Comparison of ENCODE assay signal across 8 mouse cellular contexts in the genomic region with DNA sequence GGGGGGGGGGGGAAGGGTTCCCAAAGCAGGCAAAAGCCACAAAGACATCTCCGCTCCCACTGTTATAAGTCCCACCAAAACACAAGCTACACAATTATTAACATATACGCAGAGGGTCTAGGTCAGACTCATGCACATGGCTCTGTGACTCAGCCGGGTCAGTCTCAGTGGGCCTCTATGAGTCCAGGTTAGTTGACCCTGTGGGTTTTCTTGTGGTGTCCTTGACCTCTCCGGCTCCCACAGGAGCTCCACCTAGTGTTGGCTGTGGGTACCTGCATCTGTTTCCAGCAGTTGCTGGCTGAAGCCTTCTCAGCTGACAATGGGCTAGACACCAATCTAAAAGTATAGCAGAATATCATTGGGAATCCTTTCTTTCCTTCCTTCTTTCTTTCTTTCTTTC. TPM values are rescaled to one million over a fixed set of nuclear protein-coding genes. Genes with fewer than 3 reads are reported as not detected.
DNase-seq lines count a peak whose midpoint lies in the region; ATAC-seq and TF ChIP-seq lines count a peak whose summit lies in the region.
"Had no signal": no experiment of that assay in that cellular context is flagged by ENCODE, and none has a peak within 500 bp of the region (broad histone marks: within the 10 kb centered on the region; RNA-seq: fewer than 3 reads in every experiment).

No protein-coding gene starts in this region.

- 68% methylated on average over 4 of the region's 4 CpGs for WGBS in intestine, postnatal 0 days
- 72% methylated on average over 4 of the region's 4 CpGs for WGBS in intestine, embryonic 16.5 days

- no peak for TF ChIP-seq POLR2A in MEL (IDR thresholded peaks at IDR 0.05; ENCODE audit: control insufficient read depth in 1 of 2, insufficient read depth in 1 of 2, low read depth in 1 of 2, low read length in 2 of 2, poor library complexity in 1 of 2)
- no peak for TF ChIP-seq POLR2A in brain, embryonic 14.5 days (IDR thresholded peaks at IDR 0.05; ENCODE audit: borderline replicate concordance, extremely low read depth, insufficient read depth, insufficient read length, poor library complexity, severe bottlenecking)

- TF ChIP-seq RAD21 in MEL (IDR thresholded peaks at IDR 0.05; ENCODE audit: low read depth, low read length), result peak; percentile 1; the same call in 1 of the 2 replicates

- no peak for ATAC-seq in intestine, postnatal 0 days
- ATAC-seq in intestine, embryonic 16.5 days, result no peak

- no peak overlapping the region for H3K4me3 ChIP-seq in intestine, postnatal 0 days (ENCODE audit: low read depth, low read length)
- H3K4me3 ChIP-seq in intestine, embryonic 16.5 days (ENCODE audit: low read length), result no peak overlapping the region
- H3K4me3 ChIP-seq in MEL (ENCODE audit: control insufficient read depth in 1 of 2, insufficient read depth in 1 of 2, low read depth in 2 of 2, low read length in 2 of 2), result no peak overlapping the region
- H3K4me3 ChIP-seq: neural tube, embryonic 13.5 days had no signal

- no peaks in the 10 kb centered on the region for H3K36me3 ChIP-seq in intestine, postnatal 0 days (ENCODE audit: control insufficient read depth, insufficient read depth)
- no peaks in the 10 kb centered on the region for H3K36me3 ChIP-seq in intestine, embryonic 16.5 days (ENCODE audit: control insufficient read depth, insufficient read depth, low read length)
- no peaks in the 10 kb centered on the region for H3K36me3 ChIP-seq in MEL (ENCODE audit: control insufficient read depth in 1 of 2, insufficient read depth in 2 of 2, low read length in 2 of 2)
- H3K36me3 ChIP-seq: neural tube, embryonic 13.5 days had no signal

- H3K27me3 ChIP-seq in intestine, postnatal 0 days (replicated peaks; ENCODE audit: control insufficient read depth, insufficient read depth, low read length), result no peaks in the 10 kb centered on the region
- no peaks in the 10 kb centered on the region for H3K27me3 ChIP-seq in intestine, embryonic 16.5 days (replicated peaks; ENCODE audit: control insufficient read depth, insufficient read depth, low read length)
- H3K27me3 ChIP-seq in MEL (ENCODE audit: control insufficient read depth in 1 of 2, insufficient read depth in 2 of 2, low read length in 2 of 2), result no peaks in the 10 kb centered on the region
- H3K27me3 ChIP-seq: neural tube, embryonic 13.5 days had no signal

- TF ChIP-seq CTCF in intestine, postnatal 0 days (IDR thresholded peaks at IDR 0.05; ENCODE audit: low read depth), result peak; percentile 58
- TF ChIP-seq CTCF in MEL (IDR thresholded peaks at IDR 0.05 in 2 of 3, conservative IDR thresholded peaks at IDR 0.05 in 1 of 3; ENCODE audit: control insufficient read depth in 1 of 3, insufficient read depth in 1 of 3, low read depth in 2 of 3, low read length in 3 of 3, poor library complexity in 1 of 3, severe bottlenecking in 1 of 3), result peak; percentile 20 to 52 (median 37); a peak in 5 of 6 replicates
- peak; percentile 44; the same call in 1 of the 2 replicates for TF ChIP-seq CTCF in brain, embryonic 14.5 days (IDR thresholded peaks at IDR 0.05; ENCODE audit: borderline replicate concordance, extremely low read depth, insufficient read depth, insufficient read length)

- H3K4me2 ChIP-seq in intestine, postnatal 0 days (replicated peaks; ENCODE audit: low read depth), result no peak overlapping the region
- H3K4me2 ChIP-seq in intestine, embryonic 16.5 days (ENCODE audit: low read depth, low read length), result no peak overlapping the region
- H3K4me2 ChIP-seq: neural tube, embryonic 13.5 days had no signal

- H3K27ac ChIP-seq in intestine, postnatal 0 days (ENCODE audit: low read depth, low read length), result no peak overlapping the region
- no peak overlapping the region for H3K27ac ChIP-seq in intestine, embryonic 16.5 days (ENCODE audit: low read length)
- no peak overlapping the region for H3K27ac ChIP-seq in MEL (ENCODE audit: control insufficient read depth, low read depth, low read length)
- H3K27ac ChIP-seq: neural tube, embryonic 13.5 days had no signal

- no peaks in the 10 kb centered on the region for H3K9me3 ChIP-seq in intestine, postnatal 0 days (ENCODE audit: control insufficient read depth)
- H3K9me3 ChIP-seq in intestine, embryonic 16.5 days (ENCODE audit: control insufficient read depth, low read length), result no peaks in the 10 kb centered on the region
- H3K9me3 ChIP-seq in MEL (replicated peaks; ENCODE audit: insufficient read depth, low read length), result no peaks in the 10 kb centered on the region
- H3K9me3 ChIP-seq: neural tube, embryonic 13.5 days had no signal

- no peak overlapping the region for H3K9ac ChIP-seq in intestine, postnatal 0 days (ENCODE audit: low read depth, low read length)
- H3K9ac ChIP-seq in intestine, embryonic 16.5 days (ENCODE audit: low read depth, low read length), result no peak overlapping the region
- H3K9ac ChIP-seq in MEL (ENCODE audit: control insufficient read depth, low read depth, low read length, poor library complexity, severe bottlenecking), result no peak overlapping the region
- H3K9ac ChIP-seq: neural tube, embryonic 13.5 days had no signal

- TF ChIP-seq EP300 in MEL (IDR thresholded peaks at IDR 0.05; ENCODE audit: low read depth in 1 of 2, low read length in 2 of 2), result no peak

- peak; percentile 12 for DNase-seq in MEL (ENCODE audit: low read depth, low spot score)
- DNase-seq in brain, embryonic 14.5 days (ENCODE audit: low read depth), result no peak
- peak; percentile 12 for DNase-seq in lung, postnatal 10 days
- DNase-seq in spleen, postnatal 36 days (ENCODE audit: low spot score in 2 of 2), result no peak
- no peak for DNase-seq in left cerebral cortex, adult 8-10 months (ENCODE audit: low spot score in 2 of 2)

- no peaks in the 10 kb centered on the region for H3K79me2 ChIP-seq in MEL (ENCODE audit: control insufficient read depth, insufficient read depth, low read length, poor library complexity)

- H3K4me1 ChIP-seq in intestine, postnatal 0 days (replicated peaks; ENCODE audit: control insufficient read depth, insufficient read depth, low read length), result no peaks in the 10 kb centered on the region
- H3K4me1 ChIP-seq in intestine, embryonic 16.5 days (ENCODE audit: control insufficient read depth, insufficient read depth, low read length), result no peaks in the 10 kb centered on the region
- no peaks in the 10 kb centered on the region for H3K4me1 ChIP-seq in MEL (ENCODE audit: control insufficient read depth in 1 of 2, insufficient read depth in 2 of 2, low read length in 2 of 2)
- H3K4me1 ChIP-seq: neural tube, embryonic 13.5 days had no signal

TF ChIP-seq in MEL, 35 proteins besides CTCF, POLR2A, EP300 and RAD21:
- peak; percentile 27; the same call in 1 of the 2 replicates for TF ChIP-seq SMC3 (IDR thresholded peaks at IDR 0.05; ENCODE audit: low read depth, low read length)
- no peak for TF ChIP-seq MXI1 (IDR thresholded peaks at IDR 0.05; ENCODE audit: low read depth, low read length)
TF ChIP-seq in MEL: peak in this region for 1.

RNA-seq across cellular contexts. Expression of gene Zfp42, which starts 26.7 kb away (rescaled TPM):
- polyA plus RNA-seq in intestine, postnatal 0 days (2015; fragmentation: Nextera tagmentation; extraction: Ambion mirVana), result not detected in 2 replicates
- not detected in 2 replicates for polyA plus RNA-seq in intestine, embryonic 16.5 days (2015; fragmentation: Nextera tagmentation; extraction: Ambion mirVana)
- total RNA-seq in MEL (2012; rRNA removed), result not detected in 2 replicates
- not detected for polyA plus RNA-seq in MEL (2012; ENCODE audit: insufficient read depth in 1 of 2, insufficient read length in 2 of 2, low read depth in 1 of 2, low replicate concordance in 2 of 2, missing spikeins in 1 of 2)
- not detected in 2 replicates for polyA plus RNA-seq in brain, embryonic 14.5 days (2012; rRNA removed)
- not detected for total RNA-seq in left cerebral cortex, adult 8-10 months (2022)
- polyA plus RNA-seq: neural tube, embryonic 13.5 days had no signal

Comparison
In these comparisons a context has a peak if more than half of its experiments do, and no peak if none do; other contexts are left out.
1. DNase-seq: peak in MEL (single experiment) and lung, postnatal 10 days (single experiment); none in brain, embryonic 14.5 days (single experiment), spleen, postnatal 36 days (0 of 2) and left cerebral cortex, adult 8-10 months (0 of 2).
2. Peak in every context shown above with its lines, with median percentiles within 50 percentile points of each other: CTCF ChIP-seq.